Mouse (Mus musculus) erythroblast, embryonic 14.5 days (primary cell): ENCODE results near the gene Itpk1.

Experiments
- GATA1 ChIP-seq: IDR thresholded peaks from 2 replicates; pipeline ENCODE4 v1.6.1; 2012; ENCODE audit warnings: low read length, inconsistent platforms, mixed read lengths
- TAL1 ChIP-seq: IDR thresholded peaks from 3 replicates; pipeline ENCODE4 v1.6.1; 2012; ENCODE audit warnings: low read length, inconsistent platforms, mixed read lengths

- TF ChIP-seq TAL1 (no peak), GATA1 (no peak)
Measured at GRCm38 (mm10) chr12:102743036-102743588, 38.4 kb upstream of the Itpk1 start.
